Comparison of ENCODE assay signal across 20 mouse cellular contexts in the genomic region with DNA sequence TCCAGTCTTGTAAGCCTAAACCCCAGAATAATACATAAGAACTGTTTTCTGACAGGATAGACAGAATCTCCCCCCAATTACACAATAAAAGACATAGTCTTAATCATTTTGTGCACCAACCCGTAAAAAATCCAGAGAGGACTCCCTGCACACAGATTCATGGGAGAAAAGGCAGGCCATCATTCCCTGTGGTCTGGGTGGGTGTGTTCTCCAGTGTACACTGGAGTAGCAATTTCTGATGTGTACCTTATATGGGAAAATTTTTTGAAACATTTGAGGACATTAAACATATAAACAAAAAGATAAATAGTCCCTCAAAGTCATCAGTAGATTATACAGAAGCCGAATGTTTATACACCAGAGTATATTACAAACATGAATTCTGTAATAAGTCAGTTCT.
DNase-seq lines count a peak whose midpoint lies in the region; ATAC-seq and TF ChIP-seq lines count a peak whose summit lies in the region.
"Had no signal": no experiment of that assay in that cellular context is flagged by ENCODE, and none has a peak within 500 bp of the region (broad histone marks: within the 10 kb centered on the region; RNA-seq: fewer than 3 reads in every experiment).

No protein-coding gene starts in this region.

- no peak for TF ChIP-seq CTCF in gastrocnemius, adult 2 months (IDR thresholded peaks at IDR 0.05)
- TF ChIP-seq CTCF in forebrain, postnatal 0 days (IDR thresholded peaks at IDR 0.05; ENCODE audit: low read depth): no peak

- TF ChIP-seq POLR2A in myocyte (IDR thresholded peaks at IDR 0.05; ENCODE audit: insufficient read length, low read depth): no peak

- no peaks in the 10 kb centered on the region for H3K4me1 ChIP-seq in kidney, embryonic 14.5 days (ENCODE audit: control insufficient read depth, insufficient read depth, low read length)
- peaks cover 9% of the 10 kb centered on the region; the same call in 1 of the 2 replicates for H3K4me1 ChIP-seq in lung, embryonic 16.5 days (replicated peaks; ENCODE audit: control insufficient read depth, insufficient read depth, low read length)
- H3K4me1 ChIP-seq in forebrain, postnatal 0 days (ENCODE audit: insufficient read depth): peaks cover 3% of the 10 kb centered on the region; the same call in 1 of the 2 replicates

- 73% methylated on average over 2 of the region's 2 CpGs for WGBS in kidney, embryonic 14.5 days
- WGBS in lung, embryonic 16.5 days: 44% methylated on average over 2 of the region's 2 CpGs
- WGBS in forebrain, postnatal 0 days: 53% methylated on average over 2 of the region's 2 CpGs

- DNase-seq in gastrocnemius, adult 2 months: no peak
- no peak for DNase-seq in gastrocnemius, adult 18-20 months (ENCODE audit: low spot score)
- no peak for DNase-seq in kidney, postnatal 25 days
- no peak for DNase-seq in lung, adult 18-20 months
- no peak for DNase-seq in forebrain, postnatal 0 days
- DNase-seq: adrenal gland, postnatal 25 days; cerebellum, adult 11-12 months; cerebellum, postnatal 14 days; kidney, adult 11 months; liver, embryonic 13.5 days; right cerebral cortex, adult 18-20 months; thymus, postnatal 4 days had no signal

- H3ac ChIP-seq in myocyte (ENCODE audit: control insufficient read depth, insufficient read length): no peak overlapping the region

- no peaks in the 10 kb centered on the region for H3K36me3 ChIP-seq in kidney, embryonic 14.5 days (ENCODE audit: control insufficient read depth, insufficient read depth, low read length)
- H3K36me3 ChIP-seq in lung, embryonic 16.5 days (ENCODE audit: control insufficient read depth, insufficient read depth, low read length): no peaks in the 10 kb centered on the region
- no peaks in the 10 kb centered on the region for H3K36me3 ChIP-seq in myocyte (ENCODE audit: control insufficient read depth, insufficient read depth)
- no peaks in the 10 kb centered on the region for H3K36me3 ChIP-seq in forebrain, postnatal 0 days (ENCODE audit: insufficient read depth)
- H3K36me3 ChIP-seq: embryonic facial prominence, embryonic 13.5 days; hindbrain, embryonic 12.5 days; liver, embryonic 13.5 days had no signal

- no peaks in the 10 kb centered on the region for H3K79me2 ChIP-seq in myocyte (ENCODE audit: control insufficient read depth, insufficient read depth)

- H3K27ac ChIP-seq in gastrocnemius, adult 2 months: peak overlapping the region; percentile 24; the same call in 1 of the 2 replicates
- peak overlapping the region; percentile 24; the same call in 1 of the 2 replicates for H3K27ac ChIP-seq in kidney, embryonic 14.5 days (ENCODE audit: low read depth, low read length)
- H3K27ac ChIP-seq in lung, embryonic 16.5 days (ENCODE audit: low read length): peak overlapping the region; percentile 84
- no peak overlapping the region for H3K27ac ChIP-seq in forebrain, postnatal 0 days (ENCODE audit: low read depth, low read length)
- H3K27ac ChIP-seq: embryonic facial prominence, embryonic 13.5 days; hindbrain, embryonic 12.5 days; liver, embryonic 13.5 days had no signal

- H3K27me3 ChIP-seq in kidney, embryonic 14.5 days (ENCODE audit: control insufficient read depth, insufficient read depth, low read length): no peaks in the 10 kb centered on the region
- no peaks in the 10 kb centered on the region for H3K27me3 ChIP-seq in lung, embryonic 16.5 days (ENCODE audit: control insufficient read depth, insufficient read depth, low read depth, low read length)
- H3K27me3 ChIP-seq in myocyte (ENCODE audit: control insufficient read depth, insufficient read depth, insufficient read length): no peaks in the 10 kb centered on the region
- H3K27me3 ChIP-seq in forebrain, postnatal 0 days (ENCODE audit: insufficient read depth, low read length): no peaks in the 10 kb centered on the region
- H3K27me3 ChIP-seq: embryonic facial prominence, embryonic 13.5 days; hindbrain, embryonic 12.5 days; liver, embryonic 13.5 days; megakaryocyte, embryonic 14.5 days had no signal

- H3K9ac ChIP-seq in kidney, embryonic 14.5 days (ENCODE audit: low read depth, low read length): no peak overlapping the region
- no peak overlapping the region for H3K9ac ChIP-seq in lung, embryonic 16.5 days (ENCODE audit: low read length)
- H3K9ac ChIP-seq in forebrain, postnatal 0 days: no peak overlapping the region
- H3K9ac ChIP-seq: embryonic facial prominence, embryonic 13.5 days; hindbrain, embryonic 12.5 days; liver, embryonic 13.5 days had no signal

- H3K4me3 ChIP-seq in gastrocnemius, adult 2 months: no peak overlapping the region
- no peak overlapping the region for H3K4me3 ChIP-seq in kidney, embryonic 14.5 days (ENCODE audit: low read length)
- H3K4me3 ChIP-seq in lung, embryonic 16.5 days (ENCODE audit: low read length): no peak overlapping the region
- no peak overlapping the region for H3K4me3 ChIP-seq in myocyte
- no peak overlapping the region for H3K4me3 ChIP-seq in forebrain, postnatal 0 days (ENCODE audit: low read depth, low read length)
- H3K4me3 ChIP-seq: embryonic facial prominence, embryonic 13.5 days; hindbrain, embryonic 12.5 days; liver, embryonic 13.5 days; megakaryocyte, embryonic 14.5 days had no signal

- H3K4me2 ChIP-seq in kidney, embryonic 14.5 days (replicated peaks; ENCODE audit: low read depth, low read length): no peak overlapping the region
- H3K4me2 ChIP-seq in lung, embryonic 16.5 days (ENCODE audit: low read depth, low read length): no peak overlapping the region
- peak overlapping the region; percentile 13 for H3K4me2 ChIP-seq in myocyte (ENCODE audit: low read depth)
- H3K4me2 ChIP-seq in forebrain, postnatal 0 days (ENCODE audit: low read depth): no peak overlapping the region
- H3K4me2 ChIP-seq: embryonic facial prominence, embryonic 13.5 days; hindbrain, embryonic 12.5 days; liver, embryonic 13.5 days had no signal

- intact Hi-C loops in gastrocnemius, adult 2 months (cut with DNase I): no loop called here

- ATAC-seq in kidney, embryonic 14.5 days (ENCODE audit: low FRiP score, low TSS enrichment): no peak
- peak; percentile 72 for ATAC-seq in lung, embryonic 16.5 days (ENCODE audit: low read depth)
- no peak for ATAC-seq in forebrain, postnatal 0 days
- ATAC-seq: activated CD4-positive, CD25-positive, alpha-beta regulatory T cell, adult 4 months; CD4-positive, CD25-positive, alpha-beta regulatory T cell, adult 4 months had no signal

- no peaks in the 10 kb centered on the region for H3K9me3 ChIP-seq in kidney, embryonic 14.5 days (ENCODE audit: control insufficient read depth, low read length)
- no peaks in the 10 kb centered on the region for H3K9me3 ChIP-seq in lung, embryonic 16.5 days (ENCODE audit: control insufficient read depth, low read length)
- H3K9me3 ChIP-seq in forebrain, postnatal 0 days (ENCODE audit: low read length): no peaks in the 10 kb centered on the region
- H3K9me3 ChIP-seq: embryonic facial prominence, embryonic 13.5 days; hindbrain, embryonic 12.5 days; liver, embryonic 13.5 days; megakaryocyte, embryonic 14.5 days had no signal

TF ChIP-seq in myocyte, 11 proteins besides CTCF, POLR2A, EP300 and RAD21:
- no peak for TF ChIP-seq MAX (IDR thresholded peaks at IDR 0.05; ENCODE audit: low read depth)
- TF ChIP-seq POLR2AphosphoS2 (IDR thresholded peaks at IDR 0.05; ENCODE audit: insufficient read length, low read depth): no peak
- TF ChIP-seq TCF3 (IDR thresholded peaks at IDR 0.05; ENCODE audit: insufficient read length, low read depth): no peak
- no peak for TF ChIP-seq SRF (IDR thresholded peaks at IDR 0.05; ENCODE audit: control insufficient read depth, insufficient read length, low read depth)
- TF ChIP-seq USF1 (IDR thresholded peaks at IDR 0.05; ENCODE audit: low read depth): no peak
- TF ChIP-seq REST (IDR thresholded peaks at IDR 0.05; ENCODE audit: insufficient read depth, insufficient read length): no peak
- no peak for TF ChIP-seq E2F4 (IDR thresholded peaks at IDR 0.05; ENCODE audit: insufficient read depth)
- no peak for TF ChIP-seq MYOD1 (IDR thresholded peaks at IDR 0.05; ENCODE audit: control insufficient read depth in 1 of 3, insufficient read length in 2 of 3, low read depth in 2 of 3)
- TF ChIP-seq CEBPB (IDR thresholded peaks at IDR 0.05; ENCODE audit: insufficient read depth, poor library complexity, severe bottlenecking): no peak
- no peak for TF ChIP-seq MYOG (IDR thresholded peaks at IDR 0.05; ENCODE audit: control insufficient read depth in 1 of 3, insufficient read depth in 1 of 3, insufficient read length in 2 of 3, low read depth in 2 of 3)
- no peak for TF ChIP-seq TCF12 (IDR thresholded peaks at IDR 0.05; ENCODE audit: insufficient read depth, poor library complexity, severe bottlenecking)
TF ChIP-seq in myocyte: peak in this region for 0.
